Mouse (Mus musculus) kidney, postnatal 10 days (tissue): ENCODE results near the gene Pkig.
"Not testable (repeated sequence)": the region's sequence is repeated elsewhere in the genome, so short reads cannot be mapped to it uniquely, and the experiment has no call there.

Experiments used
- DNase-seq: peaks from one replicate; pipeline ENCODE4 v3.0.0; 2021; ENCODE audit warnings: mixed read lengths

Pkig gene

DNA sequence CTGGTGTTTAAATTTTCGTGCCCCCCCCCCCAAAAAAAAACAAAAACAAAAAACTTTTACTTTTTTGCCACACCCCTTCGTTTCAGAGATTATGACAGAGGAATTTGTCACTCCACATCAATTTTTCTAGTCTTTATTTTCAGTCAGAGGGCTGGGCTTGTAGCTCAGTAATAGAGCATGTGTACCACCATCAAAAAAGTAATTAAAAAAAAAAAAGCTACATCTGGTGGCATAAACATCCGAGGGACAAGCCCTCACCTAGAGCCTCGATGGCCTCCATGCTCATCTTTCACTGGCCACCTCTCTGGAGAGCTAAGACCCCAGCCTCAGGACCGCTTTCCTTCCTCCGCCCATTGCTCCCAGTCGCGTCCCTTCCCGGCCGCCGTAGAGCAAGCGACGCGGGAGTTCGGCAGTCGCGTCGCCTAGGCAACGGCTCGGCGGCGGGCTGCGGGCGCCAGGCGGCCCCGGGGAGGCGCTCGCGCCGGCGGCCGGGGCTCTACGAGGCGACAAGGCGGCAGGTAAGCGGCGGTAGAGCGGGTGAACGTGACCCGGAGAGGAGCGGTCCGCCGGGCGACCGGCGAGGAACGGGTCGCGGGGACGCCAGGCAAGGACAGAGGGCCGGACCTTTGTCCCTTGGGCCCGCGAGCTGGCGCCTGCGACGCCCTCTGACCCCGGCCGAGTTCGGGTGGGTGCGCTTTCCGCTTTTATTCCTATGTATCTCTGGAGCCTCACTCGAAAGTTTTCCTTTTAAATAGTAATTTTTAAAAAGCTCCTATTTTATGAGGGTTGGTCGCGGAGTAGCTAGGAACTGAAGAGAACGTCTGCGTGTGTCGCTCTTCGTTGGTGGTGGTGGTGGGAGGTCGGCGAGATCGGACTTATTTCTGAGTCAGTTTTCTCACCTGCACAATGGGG lies at the start of gene Pkig:
Pkig (plus strand) TSS at position 412 of the 912 bp plus-strand sequence.
- DNase-seq, result peak; percentile 94

GRCm38 (mm10) chr2:163609281-163609975 lies 48.8 kb upstream of the Pkig start:
- DNase-seq, result no peak

- DNase-seq, result no peak
Measured at GRCm38 (mm10) chr2:163611176-163611575, 47.0 kb upstream of the Pkig start.

DNA sequence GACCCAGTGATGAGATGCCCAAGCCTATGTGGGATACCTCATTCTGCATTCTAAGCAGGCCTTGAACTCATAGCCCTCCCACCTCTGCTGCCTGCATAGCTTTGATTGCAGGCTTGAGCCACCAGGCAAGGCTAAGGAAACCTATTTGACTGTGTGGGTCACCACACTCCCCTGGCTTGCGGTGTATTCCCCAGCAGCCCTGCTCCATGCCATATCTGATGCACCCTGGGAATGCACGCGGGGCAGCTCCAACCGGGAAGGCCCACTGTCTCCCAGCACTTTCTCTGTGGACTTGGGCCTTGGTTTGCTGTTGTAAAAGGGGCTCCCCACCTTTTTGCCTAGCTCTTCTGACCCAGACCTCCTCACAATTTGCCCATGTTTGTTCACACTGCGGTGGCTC lies 45.0 kb upstream of the Pkig start:
- no peak for DNase-seq

GRCm38 (mm10) chr2:163613990-163614389 lies 44.2 kb upstream of the Pkig start:
- no peak for DNase-seq

DNA sequence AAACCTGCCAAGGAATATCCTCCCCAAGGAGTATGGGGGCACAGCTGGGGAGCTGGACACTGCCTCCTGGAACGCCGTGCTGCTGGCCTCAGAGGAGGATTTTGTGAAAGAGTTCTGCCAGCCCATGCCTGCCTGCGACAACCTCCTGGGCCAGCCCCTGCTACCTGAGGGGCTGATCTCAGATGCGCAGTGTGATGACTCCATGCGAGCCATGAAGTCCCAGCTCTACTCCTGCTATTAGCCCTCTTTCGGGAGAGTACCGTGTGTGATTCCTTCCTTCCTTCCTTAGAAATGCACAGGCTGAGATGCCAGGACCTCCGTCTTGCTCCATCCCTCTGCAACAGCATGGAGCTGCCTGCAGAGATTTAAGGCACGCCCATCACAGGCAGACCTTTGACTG lies 42.8 kb upstream of the Pkig start:
- no peak for DNase-seq

- DNase-seq, result no peak
Measured at GRCm38 (mm10) chr2:163615906-163616651, 42.1 kb upstream of the Pkig start.

DNA sequence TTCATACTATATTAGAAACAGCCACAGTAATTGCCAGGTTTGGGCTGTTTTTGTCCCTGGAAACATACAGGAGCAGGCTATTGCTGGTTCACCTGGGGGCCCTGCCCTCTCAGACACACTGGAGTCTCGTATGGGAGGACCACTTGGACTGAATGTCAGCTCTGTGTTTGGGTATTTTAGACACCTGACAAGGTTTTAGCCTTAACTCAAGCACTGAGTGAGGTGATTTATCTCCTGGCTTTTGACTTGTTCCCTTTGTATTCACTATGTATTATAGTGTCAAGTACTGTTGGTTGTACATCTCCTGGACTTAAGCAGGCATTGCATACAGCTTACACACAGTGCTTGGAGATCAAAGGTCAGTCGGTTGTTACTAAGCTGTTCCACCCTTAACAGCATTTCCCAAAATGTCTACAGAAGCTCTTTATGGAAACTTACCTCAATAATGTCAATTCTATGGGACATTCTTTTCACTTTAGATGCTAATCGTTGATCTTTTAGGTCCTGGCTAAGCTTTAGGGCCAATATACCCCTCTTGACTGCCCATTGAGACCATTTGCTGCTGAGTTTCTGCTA lies 41.4 kb upstream of the Pkig start:
- DNase-seq, result no peak

DNA sequence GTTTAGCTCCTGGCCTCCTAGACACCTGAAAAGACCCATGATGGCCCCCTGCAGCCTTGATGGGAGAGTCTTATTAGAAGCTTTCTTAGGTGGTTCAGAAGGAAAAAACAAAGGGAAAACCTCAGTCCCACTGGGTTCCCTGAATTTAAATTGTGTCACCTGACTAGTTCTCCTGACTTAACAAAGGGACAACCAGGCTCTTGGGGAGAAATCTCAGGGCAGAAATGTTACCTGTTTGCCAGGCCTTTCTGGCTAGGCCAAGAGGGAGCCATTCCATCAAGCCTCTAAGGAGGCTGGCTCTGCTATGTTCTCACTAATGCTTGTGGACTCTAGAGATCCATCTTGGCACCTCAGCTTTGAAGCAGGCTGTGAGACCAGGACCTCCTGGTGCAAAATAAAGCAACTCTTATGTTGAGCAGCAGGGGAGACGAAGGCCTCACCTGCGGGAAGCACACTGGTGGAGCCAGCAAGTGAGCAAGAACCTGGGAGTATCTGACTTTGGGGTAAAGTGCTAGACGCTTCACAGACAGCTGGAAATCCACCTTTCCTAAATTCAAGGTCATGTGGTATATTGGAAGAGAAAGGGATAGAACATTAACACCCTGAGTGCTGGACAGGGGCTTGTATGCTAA lies 40.8 kb upstream of the Pkig start:
- no peak for DNase-seq

GRCm38 (mm10) chr2:163617874-163618273 lies 40.3 kb upstream of the Pkig start:
- no peak for DNase-seq

DNA sequence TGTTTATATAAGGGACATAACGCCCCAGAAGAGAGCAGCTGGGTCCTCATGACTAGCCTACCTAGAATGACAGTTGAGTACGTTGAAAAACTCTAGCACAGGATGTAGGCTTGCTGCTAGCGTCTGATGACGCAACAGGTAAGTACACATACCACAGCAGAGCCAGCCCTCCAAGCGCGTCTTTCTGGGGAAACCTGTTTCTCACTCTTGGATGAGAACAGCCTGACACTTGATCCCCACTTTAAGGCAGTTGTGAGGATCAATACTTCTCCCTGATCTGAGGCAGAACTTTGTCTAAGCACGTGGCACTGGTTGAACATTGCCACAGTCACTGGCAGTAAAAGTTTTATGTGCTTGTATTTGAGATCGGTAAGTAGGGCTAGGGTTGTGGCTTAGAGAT lies 37.7 kb upstream of the Pkig start:
- no peak for DNase-seq

DNA sequence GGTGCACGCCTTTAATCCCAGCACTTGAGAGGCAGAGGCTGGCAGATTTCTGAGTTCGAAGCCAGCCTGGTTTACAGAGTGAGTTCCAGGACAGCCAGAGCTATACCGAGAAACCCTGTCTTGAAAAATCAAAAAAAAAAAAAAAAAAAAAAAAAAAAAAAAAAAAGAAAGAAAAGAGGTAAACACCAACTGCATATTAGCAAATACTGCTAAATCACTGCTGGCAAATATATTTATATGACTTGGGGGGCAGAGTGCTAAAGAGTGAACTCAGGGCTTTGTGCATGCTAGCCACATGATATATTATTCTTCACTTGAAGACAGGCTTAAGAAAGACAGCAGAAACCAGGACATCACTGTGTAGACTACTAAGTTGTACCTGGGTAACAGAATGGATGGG lies 36.8 kb upstream of the Pkig start:
- DNase-seq, result not testable (repeated sequence)

GRCm38 (mm10) chr2:163631223-163631622 lies 27.0 kb upstream of the Pkig start:
- DNase-seq, result no peak

DNA sequence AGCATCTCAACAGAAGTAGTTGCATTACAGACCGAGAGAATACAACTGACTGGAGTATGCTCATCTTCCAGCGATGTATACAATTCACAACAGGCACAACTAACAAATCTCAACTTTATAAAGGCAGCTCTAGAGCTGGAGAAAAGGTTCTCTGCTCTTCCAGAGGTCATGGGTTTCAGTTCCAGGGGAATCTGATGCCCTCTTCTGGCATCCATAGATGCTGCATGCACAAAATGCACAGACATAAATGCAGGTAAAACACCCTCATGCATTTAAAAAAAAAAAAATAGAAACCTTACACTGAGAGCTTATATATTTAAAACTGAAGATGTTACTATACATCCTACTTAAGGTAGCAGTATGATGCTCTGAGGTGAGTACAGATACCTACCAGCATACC lies 26.5 kb upstream of the Pkig start:
- DNase-seq, result no peak

- no peak for DNase-seq
Measured at GRCm38 (mm10) chr2:163634211-163634610, 24.0 kb upstream of the Pkig start.

GRCm38 (mm10) chr2:163636057-163636456 lies 22.1 kb upstream of the Pkig start:
- no peak for DNase-seq

- DNase-seq, result no peak
Measured at GRCm38 (mm10) chr2:163637655-163638266, 20.4 kb upstream of the Pkig start.

GRCm38 (mm10) chr2:163640493-163640892 lies 17.7 kb upstream of the Pkig start:
- no peak for DNase-seq

DNA sequence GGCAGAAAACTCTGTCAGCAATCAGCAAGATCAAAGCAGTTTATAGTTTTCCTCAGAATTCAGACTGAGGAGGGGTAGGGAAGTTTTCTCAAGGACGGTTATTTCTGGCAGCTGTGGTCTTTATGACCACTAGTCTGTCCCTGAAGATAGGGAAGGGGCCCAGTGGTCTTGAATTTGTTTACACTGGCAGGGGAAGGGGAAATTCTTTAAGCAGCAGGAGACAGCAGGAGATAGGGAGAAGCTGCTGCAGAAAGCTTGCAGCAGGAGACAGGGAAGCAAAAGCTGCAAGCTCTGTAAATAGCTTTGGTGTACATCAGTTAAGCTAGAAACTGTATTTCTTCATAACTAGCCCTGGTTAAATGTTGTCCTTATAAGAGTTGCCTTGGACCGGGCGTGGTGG lies 16.5 kb upstream of the Pkig start:
- DNase-seq, result peak; percentile 48

- peak; percentile 63 for DNase-seq
Measured at GRCm38 (mm10) chr2:163642685-163643575, 15.3 kb upstream of the Pkig start.

GRCm38 (mm10) chr2:163643576-163643971 lies 14.6 kb upstream of the Pkig start:
- DNase-seq, result no peak
